Mouse (Mus musculus): Measurements from ENCODE around the gene Col4a1. TPM values are rescaled to one million over a fixed set of nuclear protein-coding genes. Genes with fewer than 3 reads are reported as not detected.

Col4a1 gene
- total RNA-seq, 2 experiments from 2014 or later = 969 to 1,074 TPM

- no peak for DNase-seq (ENCODE audit: low spot score in 2 of 2)
These were observed 21.1 kb upstream of the Col4a1 start for GRCm38 (mm10) chr8:11333746-11334145.

GRCm38 (mm10) chr8:11331561-11331960 lies 18.9 kb upstream of the Col4a1 start:
- no peak for DNase-seq (ENCODE audit: low spot score in 2 of 2)

DNA sequence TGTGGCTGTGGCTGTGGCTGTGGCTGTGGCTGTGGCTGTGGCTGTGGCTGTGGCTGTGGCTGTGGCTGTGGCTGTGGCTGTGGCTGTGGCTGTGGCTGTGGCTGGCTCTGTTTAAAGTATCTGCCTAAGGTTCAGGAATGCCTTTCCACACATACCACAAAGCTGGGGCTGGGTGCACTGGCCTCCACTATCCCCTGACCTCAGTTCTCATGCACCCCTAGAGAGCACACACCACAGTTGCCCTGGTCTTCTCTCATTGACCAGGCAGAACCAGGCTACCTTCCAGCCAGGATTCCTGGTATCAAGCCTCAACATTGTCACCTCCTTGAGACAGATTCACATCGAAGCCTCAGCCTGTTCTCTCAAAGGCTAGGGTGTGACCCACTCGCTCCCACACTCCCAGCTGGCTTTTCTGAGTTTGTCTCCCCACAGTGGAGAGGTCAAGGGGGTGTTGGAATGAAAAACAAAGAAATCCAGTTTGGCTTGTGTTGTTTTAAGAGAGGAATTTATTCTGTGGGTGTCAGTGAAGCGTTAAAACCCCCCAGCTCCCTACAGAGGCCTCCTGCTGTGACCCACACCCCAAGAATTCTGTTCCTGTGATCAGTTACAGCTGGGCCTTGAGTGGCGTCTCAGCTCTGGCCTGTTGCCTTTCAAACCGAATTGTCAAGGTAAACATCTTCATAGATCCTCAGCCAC lies 15.2 kb upstream of the Col4a1 start:
- no peak for DNase-seq (ENCODE audit: low spot score in 2 of 2)

- no peak for DNase-seq (ENCODE audit: low spot score in 2 of 2)
These were observed 14.7 kb upstream of the Col4a1 start for GRCm38 (mm10) chr8:11327298-11327697.

DNA sequence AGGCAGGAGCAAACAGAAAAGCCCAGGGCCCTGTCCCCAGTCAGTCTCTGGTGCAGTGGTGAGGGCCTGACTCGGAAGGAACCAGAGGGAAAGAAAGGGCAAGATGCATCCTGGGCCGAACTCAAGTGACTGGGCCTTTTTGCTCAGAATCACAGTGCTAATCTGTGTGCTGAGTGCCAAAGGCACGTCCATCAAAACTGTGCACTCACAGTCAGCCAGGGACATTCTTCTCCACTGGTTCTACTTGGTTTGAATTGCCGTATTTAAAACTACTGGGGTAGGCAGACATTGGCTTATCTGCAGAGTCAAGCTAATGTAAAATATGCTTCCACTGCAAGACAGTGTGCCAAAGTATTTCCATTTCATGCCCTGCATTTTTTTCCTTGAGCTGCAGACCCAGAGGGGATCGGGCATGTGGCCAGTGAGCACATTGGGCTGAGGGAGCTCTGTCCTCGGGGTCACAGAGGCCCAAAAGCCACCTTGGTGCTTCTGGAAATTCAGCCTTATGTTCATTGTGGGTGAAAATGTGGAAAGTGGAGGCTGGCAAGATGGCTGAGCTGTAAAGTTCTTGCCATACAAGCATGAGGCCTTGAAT lies 12.3 kb upstream of the Col4a1 start:
- DNase-seq (ENCODE audit: low spot score in 2 of 2) = no peak

GRCm38 (mm10) chr8:11323681-11324080 lies 11.1 kb upstream of the Col4a1 start:
- no peak for DNase-seq (ENCODE audit: low spot score in 2 of 2)

- no peak for DNase-seq (ENCODE audit: low spot score in 2 of 2)
These were observed 10.3 kb upstream of the Col4a1 start for GRCm38 (mm10) chr8:11322724-11323585.

- no peak for DNase-seq (ENCODE audit: low spot score in 2 of 2)
These were observed 9.2 kb upstream of the Col4a1 start for GRCm38 (mm10) chr8:11321841-11322240.

GRCm38 (mm10) chr8:11319405-11319804 lies 6.8 kb upstream of the Col4a1 start:
- no peak for DNase-seq (ENCODE audit: low spot score in 2 of 2)

- no peak for DNase-seq (ENCODE audit: low spot score in 2 of 2)
These were observed 3.5 kb upstream of the Col4a1 start for GRCm38 (mm10) chr8:11316118-11316517.

DNA sequence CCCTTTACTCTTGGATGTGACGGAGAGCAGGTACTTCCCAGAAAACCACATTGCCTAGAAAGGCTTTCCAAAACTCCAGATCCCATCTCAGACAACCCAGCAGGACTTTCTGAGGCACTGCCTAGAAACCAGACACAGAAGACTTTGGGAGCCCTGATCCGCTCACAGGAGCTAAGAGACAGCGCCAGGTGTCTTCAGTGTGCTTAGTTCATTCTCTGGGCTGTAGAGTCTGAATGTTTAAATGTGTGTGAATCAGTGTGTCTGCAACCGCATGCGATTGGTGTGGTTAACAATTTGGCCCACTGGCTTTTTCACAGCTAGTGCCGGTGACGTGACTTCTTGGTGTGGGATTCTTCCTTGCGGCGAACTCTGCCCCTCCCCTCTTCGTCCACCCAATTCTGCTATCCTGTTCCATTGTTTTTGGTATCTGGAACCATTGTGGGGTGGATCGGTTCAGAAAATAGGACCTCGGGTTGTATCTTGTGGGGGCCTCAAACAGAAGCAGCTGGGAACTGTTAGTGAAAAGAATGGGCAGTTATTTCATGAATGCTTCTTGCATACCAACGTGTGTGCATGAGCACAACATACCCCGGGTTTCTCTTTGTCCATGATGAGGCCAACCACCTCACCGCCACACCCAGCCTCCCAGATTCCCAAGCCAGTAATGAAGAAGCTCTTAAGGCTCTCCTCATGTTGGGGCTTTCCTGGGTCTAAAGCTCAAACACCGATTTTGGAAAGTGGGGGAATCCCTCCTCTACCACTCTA lies 2.7 kb upstream of the Col4a1 start:
- no peak for DNase-seq (ENCODE audit: low spot score in 2 of 2)

DNA sequence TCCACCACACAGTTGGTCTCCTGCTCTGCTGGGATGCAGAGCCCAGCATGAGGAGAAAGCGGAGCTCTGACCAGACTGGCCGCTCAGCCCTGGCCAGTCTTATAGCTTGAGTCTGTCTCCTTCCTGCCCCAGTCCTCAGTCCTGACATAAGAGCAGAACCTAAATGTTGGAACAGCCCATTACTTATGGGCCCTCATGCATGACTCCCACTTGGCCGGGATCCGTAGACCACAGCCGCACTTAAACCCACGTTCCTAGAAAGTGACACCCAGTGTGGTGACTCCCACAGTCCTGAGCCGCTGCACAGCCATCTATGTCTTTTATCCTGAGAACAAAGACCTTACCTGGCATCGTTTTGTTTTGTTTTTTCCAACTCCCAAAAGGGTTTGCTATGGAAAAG lies 2.0 kb upstream of the Col4a1 start:
- DNase-seq (ENCODE audit: low spot score in 2 of 2) = no peak

GRCm38 (mm10) chr8:11313176-11314111 lies 818 bp upstream of the Col4a1 start:
- DNase-seq (ENCODE audit: low spot score in 2 of 2) = peak in 1 of 2 experiments; percentile 42

DNA sequence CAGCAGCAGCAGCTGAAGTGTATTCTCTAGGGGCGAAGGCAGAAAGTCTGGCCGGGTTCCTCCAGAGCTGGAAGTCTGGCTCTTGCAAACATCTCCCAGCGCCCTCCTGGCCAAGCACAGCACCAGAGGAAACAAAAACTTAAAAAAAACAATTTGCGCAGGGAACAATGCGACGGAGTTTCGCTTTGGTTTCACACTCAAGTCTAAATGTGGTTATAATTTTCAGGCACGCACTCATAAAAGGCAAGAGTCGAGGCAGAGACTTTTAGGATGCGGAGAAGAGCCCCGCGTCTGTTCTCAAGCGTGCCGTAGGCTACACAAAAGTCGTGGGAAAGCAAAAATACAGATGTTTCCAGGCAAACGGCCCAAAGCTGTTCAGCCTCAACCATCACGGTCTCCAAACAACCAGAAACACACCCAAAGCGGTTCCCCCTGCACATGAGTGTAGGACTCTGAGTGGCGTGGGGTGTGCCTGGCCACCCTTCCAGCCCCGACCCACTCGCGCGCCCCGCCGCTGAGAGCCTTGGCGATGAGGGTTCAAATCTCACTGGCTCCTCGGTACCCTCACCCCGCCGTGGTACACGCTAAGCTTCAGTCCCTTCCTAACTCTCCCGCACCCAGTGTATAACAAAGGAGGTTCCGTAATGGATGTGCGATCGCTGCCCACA lies 811 bp downstream of the Col4a1 start:
- peak in 1 of 2 experiments; percentile 69 for DNase-seq (ENCODE audit: low spot score in 2 of 2)

- no peak for DNase-seq (ENCODE audit: low spot score in 2 of 2)
These were observed 2.6 kb downstream of the Col4a1 start for GRCm38 (mm10) chr8:11310049-11310448.

DNA sequence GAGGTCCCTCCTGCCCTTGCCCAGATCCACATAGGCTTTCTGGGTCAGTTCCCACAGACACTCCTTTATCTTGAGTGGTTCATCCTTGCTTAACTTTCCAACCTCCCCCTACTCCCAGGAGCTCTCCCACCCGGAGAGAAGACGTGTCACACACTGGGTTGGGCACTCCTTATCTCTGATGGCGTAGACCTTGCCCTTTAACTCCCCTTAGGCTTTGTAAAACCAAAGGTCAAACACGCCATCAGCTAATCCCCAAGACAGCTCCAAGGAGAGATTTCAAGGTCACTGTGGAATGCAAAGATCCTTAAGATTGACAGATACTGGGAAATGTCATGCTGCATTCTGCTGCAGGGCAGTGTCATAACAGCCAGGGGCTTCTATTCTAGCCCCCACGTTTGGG lies 3.4 kb downstream of the Col4a1 start:
- DNase-seq (ENCODE audit: low spot score in 2 of 2) = no peak

DNA sequence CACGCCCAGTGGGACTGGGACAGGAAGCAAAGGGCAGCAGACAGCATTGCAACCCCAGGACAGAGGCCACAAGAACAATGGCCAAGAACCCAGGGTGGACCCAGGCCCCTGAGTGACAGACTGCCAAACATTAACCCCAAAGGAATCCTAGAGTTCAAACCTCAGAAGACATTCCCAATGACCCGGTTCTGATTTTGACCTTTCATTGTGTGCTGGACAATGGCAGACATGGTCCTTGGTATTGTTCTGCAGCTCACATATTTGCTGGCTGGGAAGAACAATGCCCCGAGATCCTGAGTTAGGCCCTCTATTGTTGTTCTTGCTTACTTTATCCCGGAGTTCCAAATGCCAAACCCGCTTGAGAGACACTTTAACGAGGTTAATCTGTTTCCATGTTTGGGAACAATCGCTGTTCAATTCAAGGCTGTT lies 4.0 kb downstream of the Col4a1 start:
- no peak for DNase-seq (ENCODE audit: low spot score in 2 of 2)

DNA sequence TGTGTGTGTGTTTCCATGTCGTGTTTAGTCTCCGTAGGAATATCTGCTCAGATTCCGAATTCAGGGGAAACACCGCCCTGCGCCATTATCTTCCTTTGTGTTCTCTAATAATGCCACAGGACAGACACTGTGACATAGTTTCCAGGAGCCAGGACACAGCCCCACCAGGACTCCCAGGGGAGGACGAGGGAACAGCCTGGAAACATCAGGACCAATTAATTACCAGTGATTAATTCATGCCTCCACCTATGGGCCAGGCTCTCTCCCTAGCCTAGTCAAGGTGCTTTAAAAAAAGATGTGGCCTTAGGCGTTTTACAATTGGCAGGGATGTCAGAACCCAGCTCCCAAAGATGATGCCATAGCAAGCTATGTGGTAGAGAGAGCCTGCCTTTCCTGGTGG lies 5.2 kb downstream of the Col4a1 start:
- no peak for DNase-seq (ENCODE audit: low spot score in 2 of 2)

DNA sequence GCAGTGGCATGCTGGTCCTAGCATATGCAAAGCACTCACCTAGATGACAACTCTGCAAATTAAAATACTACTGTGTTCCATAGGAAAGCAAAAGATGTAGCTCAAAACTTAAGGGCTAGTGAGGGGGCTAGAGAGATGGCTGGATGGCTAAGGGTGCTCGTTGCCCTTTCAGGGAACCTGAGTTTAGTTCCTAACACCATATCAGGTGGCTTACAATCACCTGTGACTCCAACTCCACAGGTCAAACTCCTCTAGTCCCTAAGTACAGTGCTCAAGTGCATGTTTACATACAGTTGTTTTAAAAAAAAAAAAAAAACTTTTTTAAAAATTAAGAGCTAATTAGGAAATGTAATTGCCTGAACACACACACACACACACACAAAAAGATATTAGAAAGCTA lies 7.1 kb downstream of the Col4a1 start:
- DNase-seq (ENCODE audit: low spot score in 2 of 2) = no peak
